Mouse (Mus musculus): ENCODE measurements around the gene C3.

- TF ChIP-seq GATA1 (IDR thresholded peaks at IDR 0.05; ENCODE audit: borderline replicate concordance, low read length) = no peak
- TF ChIP-seq FLI1 (IDR thresholded peaks at IDR 0.05; ENCODE audit: low read length) = no peak
Observed at GRCm38 (mm10) chr17:57264972-57265945, 37.3 kb upstream of the C3 start.

All from megakaryocyte, embryonic 14.5 days (primary cell).